Mouse (Mus musculus): ENCODE data around the gene Arhgef17. TPM values are rescaled to one million over a fixed set of nuclear protein-coding genes. Genes with fewer than 3 reads are reported as not detected.

Gene Arhgef17
- polyA plus RNA-seq, 1 experiment from 2014 or later, result 4.4 TPM

DNA sequence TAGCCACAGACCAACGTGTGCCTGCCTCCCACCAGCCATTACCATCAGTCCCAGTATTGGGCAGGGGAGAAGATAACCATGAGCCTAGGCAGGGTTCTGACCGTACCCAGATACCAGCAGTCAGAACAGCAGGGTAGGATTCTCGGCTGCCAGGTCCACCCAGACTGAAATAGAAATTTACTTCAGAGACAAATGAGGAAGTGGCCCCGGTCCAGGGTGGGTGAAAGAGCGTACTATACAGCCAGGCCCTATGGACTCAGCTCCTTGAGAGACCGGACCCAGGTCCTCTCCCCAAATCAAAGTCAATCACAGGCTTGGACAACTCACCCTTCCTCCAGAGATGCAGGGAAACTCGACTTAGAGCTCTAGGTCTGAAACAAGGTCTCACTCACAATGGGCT, 29.2 kb upstream of the Arhgef17 start:
- no peaks in the 10 kb centered on the region for H3K27me3 ChIP-seq
- H3K4me3 ChIP-seq, result no peak overlapping the region
- no peaks in the 10 kb centered on the region for H3K36me3 ChIP-seq (ENCODE audit: poor library complexity, severe bottlenecking)
- H3K27ac ChIP-seq, result no peak overlapping the region
- no peak overlapping the region for H3K4me2 ChIP-seq
- ATAC-seq, result no peak
- 78% methylated on average over 7 of the region's 7 CpGs for WGBS
- H3K9ac ChIP-seq, result no peak overlapping the region
- H3K9me3 ChIP-seq (replicated peaks), result no peaks in the 10 kb centered on the region
- no peaks in the 10 kb centered on the region for H3K4me1 ChIP-seq

DNA sequence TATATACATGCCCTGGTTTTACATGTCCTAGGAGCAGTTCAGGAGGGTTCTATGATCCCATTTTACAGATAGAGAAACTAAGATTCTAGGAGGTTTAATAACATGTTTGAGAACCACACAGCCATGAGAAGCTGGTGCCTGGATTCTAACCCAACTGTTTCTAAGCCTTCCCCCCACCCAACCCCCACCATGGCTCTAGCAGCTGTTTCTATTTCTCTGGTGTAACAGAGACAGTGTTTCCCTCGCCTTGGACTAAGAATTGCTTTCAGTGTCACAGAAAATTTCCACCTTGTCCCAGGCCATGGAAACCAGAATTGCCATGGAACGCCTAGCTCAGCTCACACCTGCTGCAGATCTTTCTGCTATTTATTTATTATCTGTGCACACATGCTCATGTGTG, 28.6 kb upstream of the Arhgef17 start:
- no peaks in the 10 kb centered on the region for H3K4me1 ChIP-seq
- no peak overlapping the region for H3K9ac ChIP-seq
- WGBS, result 77% methylated on average over 2 of the region's 2 CpGs
- no peak for ATAC-seq
- no peaks in the 10 kb centered on the region for H3K9me3 ChIP-seq (replicated peaks)
- no peaks in the 10 kb centered on the region for H3K36me3 ChIP-seq (ENCODE audit: poor library complexity, severe bottlenecking)
- no peak overlapping the region for H3K4me2 ChIP-seq
- no peak overlapping the region for H3K27ac ChIP-seq
- no peaks in the 10 kb centered on the region for H3K27me3 ChIP-seq
- H3K4me3 ChIP-seq, result no peak overlapping the region

DNA sequence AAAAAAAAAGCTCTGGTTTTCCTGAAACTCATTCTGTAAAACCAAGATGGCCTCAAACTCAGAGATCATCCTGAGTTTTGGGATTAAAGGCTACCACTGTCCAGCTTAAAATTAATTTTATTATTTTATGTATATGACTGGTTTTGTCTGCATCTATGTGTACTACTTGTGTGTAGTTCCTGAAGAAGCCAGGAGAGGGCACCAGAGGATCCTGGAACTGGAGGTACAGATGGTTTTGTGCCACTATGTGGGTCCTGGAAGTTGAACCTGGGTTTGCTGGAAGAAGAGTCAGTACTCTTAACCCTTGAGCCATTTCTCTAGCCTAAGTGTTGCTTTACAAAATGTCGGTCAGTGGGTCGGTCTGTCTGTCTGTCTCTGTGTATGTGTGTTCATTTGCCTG, 26.5 kb upstream of the Arhgef17 start:
- no peak overlapping the region for H3K4me3 ChIP-seq
- no peak overlapping the region for H3K4me2 ChIP-seq
- H3K4me1 ChIP-seq, result no peaks in the 10 kb centered on the region
- H3K9ac ChIP-seq, result no peak overlapping the region
- no peak overlapping the region for H3K27ac ChIP-seq
- no peak for ATAC-seq
- no peaks in the 10 kb centered on the region for H3K36me3 ChIP-seq (ENCODE audit: poor library complexity, severe bottlenecking)
- whole genome bisulfite sequencing, result 98% methylated on average over 2 of the region's 2 CpGs
- H3K9me3 ChIP-seq (replicated peaks), result no peaks in the 10 kb centered on the region
- no peaks in the 10 kb centered on the region for H3K27me3 ChIP-seq

DNA sequence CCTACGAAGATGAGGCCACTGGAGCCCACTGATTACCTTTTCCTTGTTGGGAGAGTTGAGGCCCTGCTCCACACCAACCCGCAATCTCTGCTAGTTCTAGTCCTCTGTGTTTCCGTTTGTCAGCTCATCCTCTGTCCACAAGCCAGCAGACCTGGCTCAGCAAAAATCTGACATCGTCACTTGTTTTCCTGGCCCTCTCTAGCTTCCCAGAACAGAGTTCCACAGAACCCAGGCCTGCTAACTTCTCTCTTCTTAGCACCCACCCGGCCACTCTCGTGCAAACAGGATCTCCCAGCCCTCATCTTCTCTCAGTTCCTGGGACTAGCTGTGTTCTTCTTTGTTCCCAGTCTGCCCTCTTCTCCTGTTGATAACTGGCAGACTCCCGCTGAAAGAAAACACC, 20.8 kb upstream of the Arhgef17 start:
- Histone ChIP-seq H3K9ac (no peak overlapping the region), H3K36me3 (ENCODE audit: poor library complexity, severe bottlenecking) (no peaks in the 10 kb centered on the region), H3K4me1 (no peaks in the 10 kb centered on the region), H3K9me3 (replicated peaks) (no peaks in the 10 kb centered on the region), H3K27me3 (no peaks in the 10 kb centered on the region), H3K27ac (no peak overlapping the region), H3K4me3 (no peak overlapping the region), H3K4me2 (no peak overlapping the region)
- ATAC-seq, result no peak
- WGBS, result 85% methylated on average over 7 of the region's 7 CpGs

DNA sequence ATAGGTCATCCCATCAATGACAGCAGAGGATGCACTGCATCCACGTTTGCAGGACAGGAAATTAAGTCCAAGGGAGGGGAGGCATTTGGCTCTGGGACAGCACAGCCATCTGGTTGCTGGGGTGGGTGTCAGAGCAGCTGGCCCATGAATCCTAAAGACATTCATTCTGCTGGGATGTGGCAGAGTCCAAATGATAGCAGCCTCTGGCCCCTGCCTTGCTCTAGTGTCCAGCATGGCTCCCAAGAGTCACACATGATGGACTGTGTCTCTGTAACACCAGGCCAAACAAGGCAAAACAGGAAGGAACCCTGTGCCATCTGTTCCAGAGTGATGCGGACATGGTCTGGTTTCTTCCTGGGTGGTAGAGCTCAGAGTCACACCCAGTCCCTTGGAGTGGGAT, 20.0 kb upstream of the Arhgef17 start:
- Histone ChIP-seq H3K27ac (no peak overlapping the region), H3K4me1 (no peaks in the 10 kb centered on the region), H3K9ac (no peak overlapping the region), H3K9me3 (replicated peaks) (no peaks in the 10 kb centered on the region), H3K4me2 (no peak overlapping the region), H3K4me3 (no peak overlapping the region), H3K27me3 (no peaks in the 10 kb centered on the region), H3K36me3 (ENCODE audit: poor library complexity, severe bottlenecking) (no peaks in the 10 kb centered on the region)
- ATAC-seq, result no peak
- 70% methylated on average over 2 of the region's 2 CpGs for WGBS

DNA sequence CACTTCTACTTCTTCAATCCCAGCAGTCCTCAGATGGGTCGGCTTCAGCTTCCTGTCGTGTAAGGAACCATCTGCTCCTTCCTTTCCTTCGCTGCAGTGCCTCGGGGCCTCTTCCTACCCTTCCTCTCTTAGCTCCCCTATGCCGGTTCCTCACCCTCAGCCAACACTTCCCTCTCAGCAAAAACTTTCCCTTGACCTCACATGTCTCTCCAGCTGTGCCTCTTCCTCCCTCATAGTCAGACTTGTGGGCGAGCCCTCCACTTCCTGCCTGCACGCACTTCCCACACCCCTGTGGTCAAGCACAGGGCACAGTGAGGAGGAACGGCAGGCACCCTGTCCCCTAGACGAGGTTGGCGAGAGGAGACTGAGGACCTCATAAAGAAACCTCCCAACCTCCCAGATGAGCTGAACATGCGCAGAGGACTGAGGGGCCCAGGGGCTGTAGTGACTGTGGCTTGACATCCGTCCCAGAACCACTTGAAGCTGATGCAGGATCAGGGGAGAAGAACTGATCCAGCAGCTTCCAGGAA, 18.6 kb upstream of the Arhgef17 start:
- Histone ChIP-seq H3K27me3 (no peaks in the 10 kb centered on the region), H3K36me3 (ENCODE audit: poor library complexity, severe bottlenecking) (no peaks in the 10 kb centered on the region), H3K4me1 (no peaks in the 10 kb centered on the region), H3K27ac (no peak overlapping the region), H3K4me3 (no peak overlapping the region), H3K4me2 (no peak overlapping the region), H3K9ac (no peak overlapping the region), H3K9me3 (replicated peaks) (no peaks in the 10 kb centered on the region)
- ATAC-seq, result no peak
- WGBS, result 74% methylated on average over 12 of the region's 12 CpGs

DNA sequence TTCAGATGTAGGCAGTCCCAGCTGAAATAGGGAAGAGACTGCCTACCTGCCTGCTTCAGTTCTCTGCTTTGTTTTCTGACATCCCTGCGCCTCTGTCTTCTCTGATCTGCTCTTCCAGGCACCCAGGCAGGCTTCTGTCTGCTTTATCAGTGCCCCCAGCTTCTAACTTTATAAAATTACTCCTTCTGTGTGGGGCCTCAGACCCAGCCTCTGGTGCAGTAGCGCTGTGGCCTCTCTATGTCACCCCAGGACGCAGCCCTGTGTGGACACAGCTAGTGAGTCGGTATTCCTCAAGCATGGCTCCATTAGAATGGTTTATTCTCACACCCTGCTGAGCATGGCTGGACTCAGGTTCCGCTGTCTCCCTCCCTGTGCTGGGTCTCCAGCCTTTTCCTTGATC, 18.1 kb upstream of the Arhgef17 start:
- Histone ChIP-seq H3K4me2 (no peak overlapping the region), H3K9me3 (replicated peaks) (no peaks in the 10 kb centered on the region), H3K27ac (no peak overlapping the region), H3K27me3 (no peaks in the 10 kb centered on the region), H3K36me3 (ENCODE audit: poor library complexity, severe bottlenecking) (no peaks in the 10 kb centered on the region), H3K4me1 (no peaks in the 10 kb centered on the region), H3K4me3 (no peak overlapping the region), H3K9ac (no peak overlapping the region)
- 60% methylated on average over 5 of the region's 5 CpGs for WGBS
- ATAC-seq, result no peak

DNA sequence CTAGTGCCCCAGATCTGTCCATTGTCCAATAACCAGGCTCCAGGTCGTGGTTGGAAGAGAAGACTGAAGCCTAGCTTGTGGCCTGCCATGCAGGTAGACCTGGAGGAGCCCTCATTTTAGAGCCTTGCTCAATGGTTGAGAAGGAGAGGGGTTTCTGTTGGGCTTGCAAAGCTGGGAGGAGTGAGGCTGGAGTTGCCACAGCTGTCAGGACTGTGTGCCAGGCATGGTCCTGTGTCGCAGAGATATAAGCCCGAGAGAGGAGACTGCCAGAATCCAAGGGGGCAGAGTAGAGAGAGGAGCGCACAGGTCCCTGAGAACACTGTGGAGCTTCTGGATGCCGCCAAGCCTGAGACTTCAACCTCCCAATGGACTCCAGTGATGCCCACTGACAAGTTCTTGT, 12.8 kb upstream of the Arhgef17 start:
- Histone ChIP-seq H3K4me1 (peaks cover 18% of the 10 kb centered on the region), H3K27ac (no peak overlapping the region), H3K4me3 (no peak overlapping the region)

DNA sequence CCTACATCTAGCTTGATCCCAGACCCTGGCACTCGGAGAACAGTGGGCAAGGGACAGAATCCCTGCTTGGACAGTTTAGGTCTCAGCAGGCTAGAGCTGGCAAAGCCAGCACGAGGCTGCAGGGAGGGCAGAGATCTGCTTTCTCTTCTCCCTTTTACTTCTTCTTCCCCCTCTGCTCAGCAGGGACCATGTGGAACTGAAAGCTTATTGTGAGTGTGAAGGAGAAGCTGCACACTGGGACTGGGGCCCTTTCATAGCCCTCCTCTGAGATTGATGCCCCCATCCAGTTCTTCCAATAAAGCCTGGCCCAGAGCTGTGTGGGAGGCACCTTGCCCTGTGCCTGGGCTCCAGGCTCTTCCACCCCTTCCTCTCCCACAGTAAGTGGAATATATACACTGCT, 12.4 kb upstream of the Arhgef17 start:
- Histone ChIP-seq H3K9ac (0 out of 2 replicates have a peak overlapping the region, but pooled peaks have one; percentile 6), H3K27me3 (no peaks in the 10 kb centered on the region), H3K4me2 (no peak overlapping the region), H3K4me1 (peaks cover 18% of the 10 kb centered on the region), H3K27ac (no peak overlapping the region), H3K36me3 (ENCODE audit: poor library complexity, severe bottlenecking) (no peaks in the 10 kb centered on the region), H3K4me3 (no peak overlapping the region), H3K9me3 (replicated peaks) (no peaks in the 10 kb centered on the region)
- no peak for ATAC-seq
- 53% methylated on average over 2 of the region's 2 CpGs for WGBS

More for the DNA sequence above, 12.8 kb upstream of the Arhgef17 start:
- H3K9me3 ChIP-seq (replicated peaks), result no peaks in the 10 kb centered on the region
- no peak for ATAC-seq
- WGBS, result 86% methylated on average over 5 of the region's 5 CpGs
- H3K27me3 ChIP-seq, result no peaks in the 10 kb centered on the region
- no peaks in the 10 kb centered on the region for H3K36me3 ChIP-seq (ENCODE audit: poor library complexity, severe bottlenecking)
- no peak overlapping the region for H3K4me2 ChIP-seq
- no peak overlapping the region for H3K9ac ChIP-seq

DNA sequence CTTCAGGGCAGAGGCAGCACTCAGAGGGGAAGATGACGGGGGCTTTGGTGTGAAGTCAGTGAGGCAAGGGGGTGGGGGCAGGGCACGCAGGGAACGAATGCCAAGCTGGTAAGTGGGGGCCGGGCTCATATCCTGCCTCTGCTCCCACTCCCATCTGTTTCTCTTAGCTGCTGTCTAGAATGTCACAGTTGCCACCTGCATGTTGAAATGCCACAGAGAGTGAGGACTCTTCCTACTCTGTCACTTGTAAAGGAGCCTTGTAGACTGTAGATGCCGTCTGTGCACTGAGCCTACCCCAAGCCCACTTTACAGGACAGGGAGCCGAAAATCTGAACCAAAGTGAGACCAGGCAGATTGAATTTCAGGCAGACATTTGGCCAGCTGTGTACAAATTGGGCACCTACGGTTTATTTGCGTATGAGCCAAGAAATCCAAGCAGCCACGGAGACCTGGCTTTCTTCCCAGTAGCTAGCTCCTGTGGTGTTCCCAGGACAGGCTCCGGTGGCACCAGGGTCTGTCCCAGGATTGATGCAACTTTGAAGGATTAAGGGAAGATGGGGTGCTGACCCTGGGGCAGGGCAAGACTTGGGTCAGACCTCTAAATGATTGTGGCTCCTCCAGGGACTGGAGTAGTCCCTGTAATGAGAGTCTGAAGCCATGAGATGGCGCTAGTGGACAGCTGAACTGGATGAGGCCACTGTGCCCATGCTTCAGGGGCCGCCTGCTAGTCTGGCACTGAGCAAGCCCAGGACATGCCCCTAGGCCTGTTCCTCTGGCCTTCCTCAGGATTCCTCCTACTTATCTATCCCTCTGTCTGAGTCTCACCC, 11.1 kb upstream of the Arhgef17 start:
- Histone ChIP-seq H3K27ac (peak overlapping the region; percentile 55), H3K4me1 (peaks cover 18% of the 10 kb centered on the region), H3K9me3 (replicated peaks) (no peaks in the 10 kb centered on the region), H3K4me3 (no peak overlapping the region), H3K27me3 (no peaks in the 10 kb centered on the region), H3K36me3 (ENCODE audit: poor library complexity, severe bottlenecking) (no peaks in the 10 kb centered on the region), H3K9ac (no peak overlapping the region), H3K4me2 (no peak overlapping the region)
- WGBS, result 38% methylated on average over 12 of the region's 12 CpGs
- ATAC-seq, result peak; percentile 75

DNA sequence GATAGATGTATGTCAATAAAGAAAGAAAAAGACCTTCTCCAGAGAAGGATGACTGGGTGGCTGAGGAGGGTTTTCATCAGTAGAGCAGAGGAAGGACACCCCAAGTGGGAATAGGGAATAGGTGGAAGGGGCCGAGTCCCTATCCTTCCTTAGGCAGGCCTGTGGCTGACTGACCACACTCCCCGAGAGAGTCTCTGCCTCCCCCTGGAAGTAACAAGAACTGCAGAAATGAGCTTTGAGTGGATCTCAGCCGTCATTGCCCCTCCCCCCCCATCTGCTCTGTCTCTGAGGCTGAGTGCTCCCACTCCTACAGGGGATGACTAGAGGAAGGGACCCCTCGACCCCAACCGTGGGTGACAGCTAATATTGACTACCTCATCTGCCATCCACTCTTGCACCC, 9.3 kb upstream of the Arhgef17 start:
- H3K27ac ChIP-seq, result no peak overlapping the region
- H3K4me1 ChIP-seq, result peaks cover 18% of the 10 kb centered on the region
- no peak for ATAC-seq
- no peaks in the 10 kb centered on the region for H3K36me3 ChIP-seq (ENCODE audit: poor library complexity, severe bottlenecking)
- H3K4me3 ChIP-seq, result no peak overlapping the region
- 41% methylated on average over 5 of the region's 5 CpGs for WGBS
- H3K9me3 ChIP-seq (replicated peaks), result no peaks in the 10 kb centered on the region
- no peak overlapping the region for H3K9ac ChIP-seq
- H3K4me2 ChIP-seq, result no peak overlapping the region
- H3K27me3 ChIP-seq, result no peaks in the 10 kb centered on the region

DNA sequence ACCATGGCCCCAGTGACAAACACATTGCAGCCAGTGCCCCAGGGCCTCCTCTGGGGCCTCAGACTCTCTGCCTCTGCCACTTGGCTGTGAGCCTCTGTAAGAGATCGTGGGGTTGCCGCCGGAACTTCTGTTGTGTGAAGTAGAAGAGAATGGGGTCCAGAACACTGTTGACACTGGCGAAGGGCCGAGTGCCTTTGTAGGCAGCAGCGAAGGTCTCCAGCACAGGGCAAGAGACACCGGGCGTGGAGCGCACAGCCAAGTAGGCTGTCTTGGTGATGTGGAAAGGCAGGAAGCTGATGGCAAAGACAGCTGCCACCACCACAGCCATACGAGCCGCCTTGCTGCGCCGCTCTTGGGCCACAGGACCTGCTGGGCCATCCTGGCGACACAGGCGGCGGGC, 6.2 kb upstream of the Arhgef17 start:
- no peak overlapping the region for H3K4me2 ChIP-seq
- peaks cover 9% of the 10 kb centered on the region for H3K4me1 ChIP-seq
- no peak overlapping the region for H3K27ac ChIP-seq
- H3K9me3 ChIP-seq (replicated peaks), result no peaks in the 10 kb centered on the region
- H3K27me3 ChIP-seq, result no peaks in the 10 kb centered on the region
- no peak for ATAC-seq
- H3K36me3 ChIP-seq (ENCODE audit: poor library complexity, severe bottlenecking), result no peaks in the 10 kb centered on the region
- H3K9ac ChIP-seq, result no peak overlapping the region
- WGBS, result 88% methylated on average over 16 of the region's 16 CpGs
- no peak overlapping the region for H3K4me3 ChIP-seq

DNA sequence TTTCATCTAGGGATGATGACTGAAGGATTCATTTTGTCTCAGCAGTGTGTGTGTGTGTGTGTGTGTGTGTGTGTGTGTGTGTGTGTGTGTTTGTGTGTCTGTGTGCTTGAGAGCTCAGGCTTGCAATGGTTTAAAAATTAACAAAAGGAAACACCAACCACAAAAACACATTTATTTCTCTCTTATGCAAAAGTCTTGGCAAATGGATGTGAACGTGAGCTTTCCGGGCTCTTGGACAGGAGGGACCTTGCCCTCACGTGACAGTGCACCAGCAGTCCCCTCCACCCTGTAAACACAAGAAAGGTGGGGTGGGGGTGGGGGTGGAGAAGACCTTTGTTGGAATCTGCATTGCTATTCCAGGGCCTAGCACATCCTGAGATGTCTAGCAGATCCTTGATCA, 5.6 kb upstream of the Arhgef17 start:
- peaks cover 4% of the 10 kb centered on the region; the same call in 1 of the 2 replicates for H3K4me1 ChIP-seq
- no peak overlapping the region for H3K4me2 ChIP-seq
- H3K27me3 ChIP-seq, result no peaks in the 10 kb centered on the region
- no peaks in the 10 kb centered on the region for H3K36me3 ChIP-seq (ENCODE audit: poor library complexity, severe bottlenecking)
- no peaks in the 10 kb centered on the region for H3K9me3 ChIP-seq (replicated peaks)
- WGBS, result 86% methylated on average over 3 of the region's 3 CpGs
- no peak overlapping the region for H3K4me3 ChIP-seq
- H3K27ac ChIP-seq, result no peak overlapping the region
- no peak for ATAC-seq
- no peak overlapping the region for H3K9ac ChIP-seq

All from forebrain, embryonic 13.5 days (tissue).